Mouse (Mus musculus): ENCODE data around the gene Cep78. TPM values are rescaled to one million over a fixed set of nuclear protein-coding genes. Genes with fewer than 3 reads are reported as not detected.

Gene Cep78
- polyA plus RNA-seq, 1 experiment: 4.0 TPM

- Histone ChIP-seq H3K36me3 (ENCODE audit: control insufficient read depth, insufficient read depth) (no peaks in the 10 kb centered on the region), H3K27me3 (ENCODE audit: control insufficient read depth, insufficient read depth, insufficient read length) (no peaks in the 10 kb centered on the region), H3K4me2 (ENCODE audit: low read depth) (no peak overlapping the region), H3K4me3 (no peak overlapping the region), H3ac (ENCODE audit: control insufficient read depth, insufficient read length) (no peak overlapping the region), H3K79me2 (ENCODE audit: control insufficient read depth, insufficient read depth) (no peaks in the 10 kb centered on the region)
- TF ChIP-seq TCF12 (IDR thresholded peaks at IDR 0.05; ENCODE audit: insufficient read depth, poor library complexity, severe bottlenecking): no peak
- TF ChIP-seq POLR2A (IDR thresholded peaks at IDR 0.05; ENCODE audit: insufficient read length, low read depth): no peak
- TF ChIP-seq MYOG (IDR thresholded peaks at IDR 0.05; ENCODE audit: control insufficient read depth in 1 of 3, insufficient read depth in 1 of 3, insufficient read length in 2 of 3, low read depth in 2 of 3): no peak
- no peak for TF ChIP-seq TCF3 (IDR thresholded peaks at IDR 0.05; ENCODE audit: insufficient read length, low read depth)
- TF ChIP-seq SRF (IDR thresholded peaks at IDR 0.05; ENCODE audit: control insufficient read depth, insufficient read length, low read depth): no peak
- TF ChIP-seq E2F4 (IDR thresholded peaks at IDR 0.05; ENCODE audit: insufficient read depth): no peak
- TF ChIP-seq REST (IDR thresholded peaks at IDR 0.05; ENCODE audit: insufficient read depth, insufficient read length): no peak
- no peak for TF ChIP-seq USF1 (IDR thresholded peaks at IDR 0.05; ENCODE audit: low read depth)
- TF ChIP-seq POLR2AphosphoS2 (IDR thresholded peaks at IDR 0.05; ENCODE audit: insufficient read length, low read depth): no peak
- no peak for TF ChIP-seq CEBPB (IDR thresholded peaks at IDR 0.05; ENCODE audit: insufficient read depth, poor library complexity, severe bottlenecking)
- TF ChIP-seq MAX (IDR thresholded peaks at IDR 0.05; ENCODE audit: low read depth): no peak
These were observed 38.1 kb downstream of the Cep78 start for GRCm38 (mm10) chr19:15946663-15947062.

GRCm38 (mm10) chr19:15943117-15943423, 41.7 kb downstream of the Cep78 start:
- TF ChIP-seq CEBPB (IDR thresholded peaks at IDR 0.05; ENCODE audit: insufficient read depth, poor library complexity, severe bottlenecking) (no peak), POLR2A (IDR thresholded peaks at IDR 0.05; ENCODE audit: insufficient read length, low read depth) (no peak)
- Histone ChIP-seq H3K4me3 (no peak overlapping the region), H3K4me2 (ENCODE audit: low read depth) (no peak overlapping the region), H3K27me3 (ENCODE audit: control insufficient read depth, insufficient read depth, insufficient read length) (no peaks in the 10 kb centered on the region), H3ac (ENCODE audit: control insufficient read depth, insufficient read length) (no peak overlapping the region), H3K79me2 (ENCODE audit: control insufficient read depth, insufficient read depth) (no peaks in the 10 kb centered on the region), H3K36me3 (ENCODE audit: control insufficient read depth, insufficient read depth) (no peaks in the 10 kb centered on the region)

- Histone ChIP-seq H3K4me3 (no peak overlapping the region), H3K36me3 (ENCODE audit: control insufficient read depth, insufficient read depth) (no peaks in the 10 kb centered on the region), H3K4me2 (ENCODE audit: low read depth) (no peak overlapping the region), H3ac (ENCODE audit: control insufficient read depth, insufficient read length) (no peak overlapping the region), H3K27me3 (ENCODE audit: control insufficient read depth, insufficient read depth, insufficient read length) (no peaks in the 10 kb centered on the region), H3K79me2 (ENCODE audit: control insufficient read depth, insufficient read depth) (no peaks in the 10 kb centered on the region)
- TF ChIP-seq POLR2AphosphoS2 (IDR thresholded peaks at IDR 0.05; ENCODE audit: insufficient read length, low read depth) (no peak), POLR2A (IDR thresholded peaks at IDR 0.05; ENCODE audit: insufficient read length, low read depth) (no peak), CEBPB (IDR thresholded peaks at IDR 0.05; ENCODE audit: insufficient read depth, poor library complexity, severe bottlenecking) (no peak), TCF12 (IDR thresholded peaks at IDR 0.05; ENCODE audit: insufficient read depth, poor library complexity, severe bottlenecking) (no peak), TCF3 (IDR thresholded peaks at IDR 0.05; ENCODE audit: insufficient read length, low read depth) (no peak)
These were observed 42.2 kb downstream of the Cep78 start for GRCm38 (mm10) chr19:15942421-15943116.

GRCm38 (mm10) chr19:15941399-15941798, 43.4 kb downstream of the Cep78 start:
- Histone ChIP-seq H3K27me3 (ENCODE audit: control insufficient read depth, insufficient read depth, insufficient read length) (no peaks in the 10 kb centered on the region), H3K79me2 (ENCODE audit: control insufficient read depth, insufficient read depth) (no peaks in the 10 kb centered on the region), H3K4me3 (no peak overlapping the region), H3ac (ENCODE audit: control insufficient read depth, insufficient read length) (no peak overlapping the region), H3K36me3 (ENCODE audit: control insufficient read depth, insufficient read depth) (no peaks in the 10 kb centered on the region), H3K4me2 (ENCODE audit: low read depth) (peak overlapping the region; percentile 14)
- TF ChIP-seq POLR2A (IDR thresholded peaks at IDR 0.05; ENCODE audit: insufficient read length, low read depth) (no peak), E2F4 (IDR thresholded peaks at IDR 0.05; ENCODE audit: insufficient read depth) (no peak), MYOD1 (IDR thresholded peaks at IDR 0.05; ENCODE audit: control insufficient read depth in 1 of 3, insufficient read length in 2 of 3, low read depth in 2 of 3) (peak in 1 of 3 experiments; percentile 16)

- Histone ChIP-seq H3K79me2 (ENCODE audit: control insufficient read depth, insufficient read depth) (peaks cover 36% of the 10 kb centered on the region), H3K4me3 (peak overlapping the region; percentile 88), H3K4me2 (ENCODE audit: low read depth) (no peak overlapping the region), H3K36me3 (ENCODE audit: control insufficient read depth, insufficient read depth) (peaks cover 4% of the 10 kb centered on the region), H3ac (ENCODE audit: control insufficient read depth, insufficient read length) (peak overlapping the region; percentile 29), H3K27me3 (ENCODE audit: control insufficient read depth, insufficient read depth, insufficient read length) (no peaks in the 10 kb centered on the region)
- TF ChIP-seq POLR2A (IDR thresholded peaks at IDR 0.05; ENCODE audit: insufficient read length, low read depth) (peak; percentile 29), POLR2AphosphoS2 (IDR thresholded peaks at IDR 0.05; ENCODE audit: insufficient read length, low read depth) (no peak)
These were observed 59.1 kb downstream of the Cep78 start for GRCm38 (mm10) chr19:15925719-15926045.

All from myocyte (in vitro differentiated cells).